Mouse (Mus musculus) embryonic fibroblast, embryonic 13.5 days (primary cell): ENCODE measurements around the gene Clec2e. TPM values are rescaled to one million over a fixed set of nuclear protein-coding genes. Genes with fewer than 3 reads are reported as not detected.
"Not testable (repeated sequence)": the region's sequence is repeated elsewhere in the genome, so short reads cannot be mapped to it uniquely, and the experiment has no call there.

ENCODE experiments used
- H3K27ac ChIP-seq: 2 replicates; pipeline ENCODE4 v1.5.1; 2012; ENCODE audit warnings: low read length, control low read depth, inconsistent platforms; ENCODE audit not compliant: insufficient read depth
- H3K4me1 ChIP-seq: 2 replicates; pipeline ENCODE4 v1.6.1; 2011; ENCODE audit warnings: low read length; ENCODE audit not compliant: control insufficient read depth, insufficient read depth
- H3K4me3 ChIP-seq: 2 replicates; pipeline ENCODE4 v1.5.1; 2011; ENCODE audit warnings: mild to moderate bottlenecking, control low read depth, low read length; ENCODE audit not compliant: insufficient read depth
- CTCF ChIP-seq: IDR thresholded peaks from 2 replicates; pipeline ENCODE4 v1.5.1; 2011; ENCODE audit warnings: mild to moderate bottlenecking, control low read depth, low read length, moderate library complexity, borderline replicate concordance; ENCODE audit not compliant: insufficient read depth
- POLR2A ChIP-seq: IDR thresholded peaks from 2 replicates; pipeline ENCODE4 v1.6.1; 2011; ENCODE audit warnings: low read depth, mild to moderate bottlenecking, control low read depth, low read length, moderate library complexity
- polyA plus RNA-seq: library from polyadenylated mRNA; stranded (reverse); fragments of >200 nt; gene quantifications from 2 replicates; pipeline ENCODE4 v1.2.4, GENCODE M21; 2011; ENCODE audit warnings: low read depth; ENCODE audit not compliant: missing spikeins, insufficient read length

Gene Clec2e
- polyA plus RNA-seq, 1 experiment = not detected

DNA sequence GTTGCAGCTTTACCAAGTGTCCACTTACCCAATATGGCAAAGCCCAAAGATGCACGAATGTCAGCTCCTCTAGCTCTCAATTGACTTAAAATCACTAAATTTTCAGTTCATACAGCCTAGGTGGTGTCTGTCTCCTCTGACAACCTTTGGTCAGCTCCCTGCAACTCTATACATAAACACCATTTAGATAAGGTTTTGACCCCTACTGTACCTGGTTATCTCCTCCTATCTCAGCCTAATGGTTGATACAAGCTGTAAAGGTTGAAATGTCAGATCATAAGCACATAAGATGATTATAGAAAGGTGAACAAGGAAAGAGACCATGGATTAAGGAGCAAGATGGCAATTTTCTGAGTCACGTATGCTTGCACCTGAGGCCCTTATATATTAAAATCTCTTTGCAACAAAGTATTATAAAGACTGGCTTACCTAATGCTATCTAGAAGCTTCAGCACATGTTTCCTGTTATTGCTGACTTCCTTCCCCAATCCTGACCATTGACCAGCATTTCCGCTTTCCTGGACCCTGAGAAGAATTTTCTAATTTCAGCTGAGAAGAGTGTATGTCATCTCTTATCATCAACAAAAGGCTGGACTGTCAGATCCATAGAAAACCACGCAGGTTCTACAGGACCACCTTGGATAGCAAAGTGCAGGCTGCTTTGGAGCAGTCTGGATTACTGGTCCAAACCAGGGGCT lies 2.3 kb upstream of the Clec2e start:
- Histone ChIP-seq H3K4me3 (no peak overlapping the region), H3K27ac (no peak overlapping the region), H3K4me1 (no peaks in the 10 kb centered on the region)
- TF ChIP-seq CTCF = no peak
- no peak for TF ChIP-seq POLR2A

DNA sequence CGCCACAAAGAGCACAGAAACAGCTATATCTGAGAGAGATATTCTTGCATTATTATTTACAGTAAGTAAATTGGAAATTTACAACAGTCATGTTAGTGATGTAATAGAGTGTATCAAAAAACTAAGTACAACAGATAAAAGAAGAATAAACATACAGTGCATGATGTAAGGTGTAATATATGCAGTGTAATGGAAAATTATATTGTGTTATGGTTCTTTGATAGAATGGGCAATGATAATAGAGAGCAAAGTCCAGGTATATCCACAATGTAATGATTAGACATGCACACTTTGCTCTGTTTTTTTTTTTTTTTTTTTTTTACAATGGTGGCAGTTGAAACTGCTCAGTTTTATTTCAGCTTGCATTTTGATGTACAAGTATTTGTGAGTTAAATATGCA lies 891 bp upstream of the Clec2e start:
- H3K4me1 ChIP-seq = no peaks in the 10 kb centered on the region
- TF ChIP-seq CTCF (no peak), POLR2A (no peak)
- no peak overlapping the region for H3K4me3 ChIP-seq
- H3K27ac ChIP-seq = no peak overlapping the region

- TF ChIP-seq POLR2A (no peak), CTCF (no peak)
- Histone ChIP-seq H3K27ac (no peak overlapping the region), H3K4me1 (no peaks in the 10 kb centered on the region), H3K4me3 (no peak overlapping the region)
These were observed 2.8 kb downstream of the Clec2e start for GRCm38 (mm10) chr6:129097929-129098328.

GRCm38 (mm10) chr6:129095166-129095565 lies 5.5 kb downstream of the Clec2e start:
- Histone ChIP-seq H3K27ac (no peak overlapping the region), H3K4me3 (no peak overlapping the region), H3K4me1 (no peaks in the 10 kb centered on the region)
- TF ChIP-seq POLR2A (no peak), CTCF (no peak)

DNA sequence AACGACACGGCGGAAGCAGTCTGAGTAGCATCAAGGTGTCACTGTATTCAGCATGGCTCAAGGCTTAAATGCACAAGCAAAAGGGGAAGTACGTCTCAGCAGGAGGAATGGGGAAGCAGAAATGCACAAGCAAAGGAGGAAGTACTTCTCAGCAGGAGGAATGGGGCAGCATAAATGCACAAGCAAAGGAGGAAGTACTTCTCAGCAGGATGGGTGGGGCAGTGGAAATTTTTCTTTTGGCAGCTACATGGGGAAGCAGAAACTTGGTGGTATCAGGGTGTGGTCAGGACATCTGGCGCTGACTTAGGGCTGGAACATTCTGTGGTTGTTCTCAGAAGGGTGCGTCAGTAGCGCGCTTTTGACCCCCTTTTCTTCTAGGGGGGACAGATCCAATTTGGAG lies 12.1 kb downstream of the Clec2e start:
- not testable (repeated sequence) for H3K4me1 ChIP-seq, H3K4me3 ChIP-seq, H3K27ac ChIP-seq

DNA sequence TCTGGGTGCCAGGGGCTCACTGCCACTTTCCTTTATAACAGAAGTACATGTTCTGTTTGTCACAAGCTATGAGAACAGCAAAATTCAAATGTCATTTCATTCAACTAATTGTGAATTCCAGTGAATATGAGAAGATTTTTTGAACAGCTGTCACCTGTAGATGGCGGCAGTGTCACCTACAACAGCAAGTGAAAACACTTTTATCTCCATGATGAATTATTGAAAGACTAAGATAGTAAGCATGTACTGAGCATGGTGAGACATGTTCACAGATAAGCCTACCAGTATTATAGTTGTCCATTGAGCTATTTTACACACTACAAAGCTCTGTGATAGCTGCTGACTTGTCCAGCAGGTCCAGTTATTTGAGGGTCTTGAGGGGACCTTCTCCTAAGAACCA lies 12.6 kb downstream of the Clec2e start:
- Histone ChIP-seq H3K4me3 (no peak overlapping the region), H3K27ac (no peak overlapping the region)
- TF ChIP-seq CTCF = no peak
- TF ChIP-seq POLR2A = no peak

GRCm38 (mm10) chr6:129086031-129086430 lies 14.7 kb downstream of the Clec2e start:
- H3K4me3 ChIP-seq, H3K4me1 ChIP-seq, H3K27ac ChIP-seq: not testable (repeated sequence)

More for the DNA sequence above, 12.6 kb downstream of the Clec2e start:
- H3K4me1 ChIP-seq = no peaks in the 10 kb centered on the region

DNA sequence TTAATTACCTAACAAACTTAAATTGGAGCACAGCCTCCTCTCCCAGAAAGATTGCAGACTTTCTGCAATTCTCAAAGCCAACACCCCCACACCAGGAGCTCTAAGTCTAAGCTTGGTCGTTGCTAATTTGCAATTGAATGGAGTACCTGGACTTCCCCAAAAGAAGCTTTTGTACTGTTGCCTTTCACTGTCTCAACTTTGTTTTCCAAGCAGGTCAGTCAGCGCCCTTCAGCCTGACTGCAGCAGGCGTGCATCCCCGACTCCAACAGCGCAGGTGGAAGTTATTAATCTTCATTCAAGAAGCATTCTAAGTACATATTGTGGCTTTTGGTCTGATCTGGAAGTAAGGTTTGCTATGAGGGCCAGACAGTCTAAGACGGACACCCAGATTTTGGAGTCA lies 15.6 kb downstream of the Clec2e start:
- Histone ChIP-seq H3K4me3 (no peak overlapping the region), H3K4me1 (no peaks in the 10 kb centered on the region), H3K27ac (no peak overlapping the region)
- no peak for TF ChIP-seq POLR2A
- no peak for TF ChIP-seq CTCF

GRCm38 (mm10) chr6:129066986-129067385 lies 33.7 kb downstream of the Clec2e start:
- no peaks in the 10 kb centered on the region for H3K4me1 ChIP-seq
- no peak overlapping the region for H3K27ac ChIP-seq
- TF ChIP-seq POLR2A (no peak), CTCF (no peak)
- no peak overlapping the region for H3K4me3 ChIP-seq

DNA sequence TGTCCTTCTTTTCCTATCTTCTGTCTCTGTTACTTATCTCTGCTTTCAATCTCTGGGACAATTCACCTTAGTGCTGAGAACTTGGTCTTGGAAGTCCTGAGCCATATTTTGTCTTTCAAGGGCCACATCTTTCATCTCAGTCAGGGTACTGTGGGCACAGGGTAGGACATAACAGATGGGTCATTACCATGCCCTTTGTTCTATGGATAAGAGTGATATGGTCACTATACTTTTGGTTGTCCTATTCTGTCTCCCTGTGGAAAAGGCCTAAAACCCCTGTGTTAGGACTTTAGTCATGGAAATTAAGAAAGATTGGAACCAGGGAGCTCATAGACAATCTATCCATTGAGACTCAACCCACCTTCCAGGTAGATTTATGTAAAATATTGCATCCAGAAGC lies 34.2 kb downstream of the Clec2e start:
- Histone ChIP-seq H3K4me3 (no peak overlapping the region), H3K27ac (no peak overlapping the region), H3K4me1 (no peaks in the 10 kb centered on the region)
- TF ChIP-seq POLR2A (no peak), CTCF (no peak)

DNA sequence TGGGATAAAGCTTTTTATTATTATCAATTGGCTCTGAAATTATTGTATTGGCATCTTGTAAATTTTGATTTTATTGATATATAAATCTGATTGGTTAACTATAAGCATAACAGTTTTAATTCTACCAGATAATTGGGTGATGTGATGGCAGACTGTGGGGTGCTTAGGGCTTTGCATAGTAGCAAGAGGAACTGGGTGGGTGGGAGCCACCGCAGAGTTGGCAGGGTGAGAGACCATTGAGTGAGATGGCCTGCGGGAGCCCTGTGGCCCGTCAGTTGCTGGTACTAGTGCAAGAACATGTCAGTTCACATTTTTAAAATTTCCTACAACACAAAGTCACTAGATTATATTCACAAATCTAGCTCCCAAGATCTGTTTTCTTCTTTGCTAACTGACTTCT lies 34.9 kb downstream of the Clec2e start:
- H3K4me3 ChIP-seq = no peak overlapping the region
- H3K4me1 ChIP-seq = no peaks in the 10 kb centered on the region
- H3K27ac ChIP-seq = no peak overlapping the region
- TF ChIP-seq CTCF (no peak), POLR2A (no peak)

GRCm38 (mm10) chr6:129065407-129065806 lies 35.3 kb downstream of the Clec2e start:
- Histone ChIP-seq H3K4me1 (no peaks in the 10 kb centered on the region), H3K27ac (no peak overlapping the region), H3K4me3 (no peak overlapping the region)
- TF ChIP-seq CTCF (no peak), POLR2A (no peak)
